Mouse (Mus musculus): ENCODE results near the gene Mchr1. TPM values are rescaled to one million over a fixed set of nuclear protein-coding genes. Genes with fewer than 3 reads are reported as not detected.

Mchr1 gene
- not detected in 2 replicates for polyA plus RNA-seq (2011; ENCODE audit: insufficient read depth, insufficient read length, low replicate concordance, missing spikeins)

GRCm38 (mm10) chr15:81235086-81235920 is at the start of gene Mchr1:
Gene Mchr1 (plus strand): TSS chr15:81235499.
- H3K27ac ChIP-seq (ENCODE audit: control insufficient read depth, insufficient read depth, low read depth, low read length, poor library complexity): no peak within 1 kb of the TSS
- TF ChIP-seq POLR2A (IDR thresholded peaks at IDR 0.05; ENCODE audit: borderline replicate concordance, control insufficient read depth, low read depth, low read length) (no peak), CTCF (IDR thresholded peaks at IDR 0.05; ENCODE audit: control insufficient read depth, insufficient read depth, low read length) (no peak)
- WGBS: 10% methylated on average over 25 of the region's 25 CpGs
- H3K4me1 ChIP-seq (ENCODE audit: control insufficient read depth, insufficient read depth, low read length): no peaks in the 10 kb centered on the region
- H3K4me3 ChIP-seq (replicated peaks; ENCODE audit: control insufficient read depth, low read depth, low read length): no peak within 1 kb of the TSS

- no peak overlapping the region for H3K27ac ChIP-seq (ENCODE audit: control insufficient read depth, insufficient read depth, low read depth, low read length, poor library complexity)
- WGBS: 91% methylated on average over 2 of the region's 2 CpGs
- no peak overlapping the region for H3K4me3 ChIP-seq (replicated peaks; ENCODE audit: control insufficient read depth, low read depth, low read length)
- TF ChIP-seq POLR2A (IDR thresholded peaks at IDR 0.05; ENCODE audit: borderline replicate concordance, control insufficient read depth, low read depth, low read length) (no peak), CTCF (IDR thresholded peaks at IDR 0.05; ENCODE audit: control insufficient read depth, insufficient read depth, low read length) (no peak)
- no peaks in the 10 kb centered on the region for H3K4me1 ChIP-seq (ENCODE audit: control insufficient read depth, insufficient read depth, low read length)
These were observed 46.2 kb upstream of the Mchr1 start for GRCm38 (mm10) chr15:81189061-81189460.

DNA sequence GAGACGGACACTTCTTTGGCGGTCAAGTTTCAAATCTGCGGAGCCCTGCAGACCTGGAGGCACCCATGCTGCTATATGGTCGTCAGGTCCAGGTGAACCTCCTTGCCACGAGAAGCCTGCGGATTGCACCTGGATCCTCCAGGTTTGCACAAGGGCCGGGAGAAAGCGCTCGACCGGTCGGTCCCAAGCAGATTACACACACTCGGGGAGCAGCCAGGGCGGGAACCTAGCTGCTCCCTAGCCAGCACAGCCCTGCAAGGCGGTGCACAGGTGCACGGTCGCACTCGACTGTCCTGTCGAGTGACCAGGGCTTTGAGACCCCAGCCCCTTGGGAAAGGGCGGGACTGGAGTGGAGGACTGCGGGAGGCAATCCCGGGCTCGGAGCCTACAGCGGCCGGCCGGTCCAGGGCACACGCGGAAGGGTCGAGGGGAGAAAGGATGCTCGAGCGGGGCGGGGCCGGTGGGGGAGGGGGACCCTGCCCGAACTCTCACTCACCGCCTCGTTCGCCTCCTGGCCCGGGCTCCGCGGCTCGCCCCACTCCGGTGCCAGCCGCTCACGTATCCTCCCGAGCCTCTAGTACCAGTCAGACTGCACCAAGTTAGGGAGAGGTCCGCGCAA is 45.2 kb upstream of the Mchr1 start:
- H3K4me3 ChIP-seq (replicated peaks; ENCODE audit: control insufficient read depth, low read depth, low read length): peak overlapping the region; percentile 88
- WGBS: 1% methylated on average over 46 of the region's 46 CpGs
- no peak overlapping the region; the same call in 1 of the 2 replicates for H3K27ac ChIP-seq (ENCODE audit: control insufficient read depth, insufficient read depth, low read depth, low read length, poor library complexity)
- no peak for TF ChIP-seq CTCF (IDR thresholded peaks at IDR 0.05; ENCODE audit: control insufficient read depth, insufficient read depth, low read length)
- TF ChIP-seq POLR2A (IDR thresholded peaks at IDR 0.05; ENCODE audit: borderline replicate concordance, control insufficient read depth, low read depth, low read length): no peak
- H3K4me1 ChIP-seq (ENCODE audit: control insufficient read depth, insufficient read depth, low read length): no peaks in the 10 kb centered on the region; the same call in 1 of the 2 replicates

GRCm38 (mm10) chr15:81190630-81191178 is 44.6 kb upstream of the Mchr1 start, which contains the start of gene Mrtfa:
Gene Mrtfa (minus strand): TSS chr15:81190757.
- TF ChIP-seq CTCF (IDR thresholded peaks at IDR 0.05; ENCODE audit: control insufficient read depth, insufficient read depth, low read length) (no peak), POLR2A (IDR thresholded peaks at IDR 0.05; ENCODE audit: borderline replicate concordance, control insufficient read depth, low read depth, low read length) (peak; percentile 10; the same call in 1 of the 2 replicates)
- Histone ChIP-seq H3K4me1 (ENCODE audit: control insufficient read depth, insufficient read depth, low read length) (no peaks in the 10 kb centered on the region; the same call in 1 of the 2 replicates), H3K4me3 (replicated peaks; ENCODE audit: control insufficient read depth, low read depth, low read length) (peak within 1 kb of the TSS; percentile 88), H3K27ac (ENCODE audit: control insufficient read depth, insufficient read depth, low read depth, low read length, poor library complexity) (no peak within 1 kb of the TSS; the same call in 1 of the 2 replicates)
- WGBS: under 1% methylated on average over 48 of the region's 48 CpGs

GRCm38 (mm10) chr15:81191303-81191702 is 44.0 kb upstream of the Mchr1 start:
- H3K4me1 ChIP-seq (ENCODE audit: control insufficient read depth, insufficient read depth, low read length): no peaks in the 10 kb centered on the region; the same call in 1 of the 2 replicates
- 26% methylated on average over 9 of the region's 9 CpGs for WGBS
- H3K27ac ChIP-seq (ENCODE audit: control insufficient read depth, insufficient read depth, low read depth, low read length, poor library complexity): no peak overlapping the region
- H3K4me3 ChIP-seq (replicated peaks; ENCODE audit: control insufficient read depth, low read depth, low read length): peak overlapping the region; percentile 88
- TF ChIP-seq CTCF (IDR thresholded peaks at IDR 0.05; ENCODE audit: control insufficient read depth, insufficient read depth, low read length): no peak

DNA sequence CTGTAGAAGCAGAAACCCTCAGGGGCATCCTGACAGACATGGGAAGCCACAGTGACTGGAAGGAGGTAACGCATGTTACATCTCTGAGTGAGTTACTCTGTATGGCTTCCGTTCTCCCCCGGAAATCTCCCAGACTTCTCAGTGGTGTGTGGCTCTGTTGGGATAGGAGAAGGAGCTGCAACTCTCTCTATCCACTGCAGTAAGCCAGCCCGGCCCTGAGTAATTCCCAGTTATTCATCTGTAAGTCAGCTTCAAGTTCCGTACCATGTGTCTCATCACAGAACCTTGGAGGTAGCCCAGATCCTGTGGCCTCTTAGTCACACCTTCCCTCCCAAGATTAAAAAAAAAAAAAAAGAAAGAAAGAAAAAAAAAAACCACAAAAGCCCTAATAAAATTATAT is 43.0 kb upstream of the Mchr1 start:
- Histone ChIP-seq H3K4me3 (replicated peaks; ENCODE audit: control insufficient read depth, low read depth, low read length) (no peak overlapping the region), H3K4me1 (ENCODE audit: control insufficient read depth, insufficient read depth, low read length) (no peaks in the 10 kb centered on the region; the same call in 1 of the 2 replicates), H3K27ac (ENCODE audit: control insufficient read depth, insufficient read depth, low read depth, low read length, poor library complexity) (no peak overlapping the region)
- 85% methylated on average over 5 of the region's 5 CpGs for WGBS
- TF ChIP-seq CTCF (IDR thresholded peaks at IDR 0.05; ENCODE audit: control insufficient read depth, insufficient read depth, low read length) (no peak), POLR2A (IDR thresholded peaks at IDR 0.05; ENCODE audit: borderline replicate concordance, control insufficient read depth, low read depth, low read length) (no peak)

GRCm38 (mm10) chr15:81192858-81193257 is 42.4 kb upstream of the Mchr1 start:
- Histone ChIP-seq H3K4me3 (replicated peaks; ENCODE audit: control insufficient read depth, low read depth, low read length) (no peak overlapping the region), H3K27ac (ENCODE audit: control insufficient read depth, insufficient read depth, low read depth, low read length, poor library complexity) (no peak overlapping the region), H3K4me1 (ENCODE audit: control insufficient read depth, insufficient read depth, low read length) (no peaks in the 10 kb centered on the region; the same call in 1 of the 2 replicates)
- TF ChIP-seq POLR2A (IDR thresholded peaks at IDR 0.05; ENCODE audit: borderline replicate concordance, control insufficient read depth, low read depth, low read length): no peak
- TF ChIP-seq CTCF (IDR thresholded peaks at IDR 0.05; ENCODE audit: control insufficient read depth, insufficient read depth, low read length): no peak
- 87% methylated on average over 8 of the region's 8 CpGs for WGBS

- Histone ChIP-seq H3K4me3 (replicated peaks; ENCODE audit: control insufficient read depth, low read depth, low read length) (no peak overlapping the region), H3K4me1 (ENCODE audit: control insufficient read depth, insufficient read depth, low read length) (no peaks in the 10 kb centered on the region; the same call in 1 of the 2 replicates), H3K27ac (ENCODE audit: control insufficient read depth, insufficient read depth, low read depth, low read length, poor library complexity) (no peak overlapping the region)
- WGBS: 79% methylated on average over 6 of the region's 6 CpGs
- TF ChIP-seq POLR2A (IDR thresholded peaks at IDR 0.05; ENCODE audit: borderline replicate concordance, control insufficient read depth, low read depth, low read length): no peak
- TF ChIP-seq CTCF (IDR thresholded peaks at IDR 0.05; ENCODE audit: control insufficient read depth, insufficient read depth, low read length): no peak
These were observed 40.5 kb upstream of the Mchr1 start for GRCm38 (mm10) chr15:81194791-81195190.
